Mouse (Mus musculus): ENCODE measurements around the gene Rps3a1. TPM values are rescaled to one million over a fixed set of nuclear protein-coding genes. Genes with fewer than 3 reads are reported as not detected.

The Rps3a1 gene
- polyA plus RNA-seq (2012), result 369 and 493 TPM in 2 replicates

GRCm38 (mm10) chr3:86142263-86142933, at the start of gene Rps3a1:
Gene Rps3a1, minus strand, starts transcription at chr3:86142702.

Other genes starting within 250 kb of the Rps3a1 start
- gene Sh3d19, start 171.6 kb downstream of the Rps3a1 start, polyA plus RNA-seq (2012), result 1.2 TPM in 2 replicates
- gene Prss48, start 140.2 kb downstream of the Rps3a1 start, polyA plus RNA-seq (2012), result not detected in 2 replicates
- gene Lrba, start 82.0 kb upstream of the Rps3a1 start, polyA plus RNA-seq (2012), result 3.7 and 5.4 TPM in 2 replicates